Mouse (Mus musculus): ENCODE measurements around the gene Olfr558. TPM values are rescaled to one million over a fixed set of nuclear protein-coding genes. Genes with fewer than 3 reads are reported as not detected.
A peak's percentile ranks its signal among the peaks of the same experiment; 100 is the strongest.

The Olfr558 gene
- total RNA-seq, 2 experiments from 2014 or later = 0.21 to 0.25 TPM

DNA sequence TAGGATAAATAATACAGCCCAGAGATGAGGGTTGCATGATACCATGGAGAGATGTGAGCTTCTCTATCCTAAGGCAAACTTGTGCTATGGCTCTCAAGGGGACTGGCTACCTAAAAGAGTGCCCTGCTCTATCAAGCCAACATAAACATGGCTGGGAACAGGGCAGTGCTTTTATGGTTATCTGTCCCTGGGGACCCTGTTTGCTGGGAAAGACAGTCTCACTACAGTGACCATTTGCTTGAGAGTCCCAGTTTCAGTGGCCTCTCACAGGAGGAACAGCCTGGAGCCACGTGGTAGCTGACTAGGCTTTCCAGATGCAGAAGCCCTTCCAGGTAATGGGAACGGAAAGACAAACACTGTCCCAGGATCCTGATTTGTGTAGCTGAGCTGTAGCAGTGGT, 35.7 kb downstream of the Olfr558 start:
- intact Hi-C loops (cut with DNase I) = no loop called here
- H3K27ac ChIP-seq = no peak overlapping the region
- no peak for DNase-seq (ENCODE audit: extremely low spot score in 1 of 2, low spot score in 2 of 2)
- no peak overlapping the region for H3K4me3 ChIP-seq
- no peak for TF ChIP-seq CTCF (IDR thresholded peaks at IDR 0.05)

DNA sequence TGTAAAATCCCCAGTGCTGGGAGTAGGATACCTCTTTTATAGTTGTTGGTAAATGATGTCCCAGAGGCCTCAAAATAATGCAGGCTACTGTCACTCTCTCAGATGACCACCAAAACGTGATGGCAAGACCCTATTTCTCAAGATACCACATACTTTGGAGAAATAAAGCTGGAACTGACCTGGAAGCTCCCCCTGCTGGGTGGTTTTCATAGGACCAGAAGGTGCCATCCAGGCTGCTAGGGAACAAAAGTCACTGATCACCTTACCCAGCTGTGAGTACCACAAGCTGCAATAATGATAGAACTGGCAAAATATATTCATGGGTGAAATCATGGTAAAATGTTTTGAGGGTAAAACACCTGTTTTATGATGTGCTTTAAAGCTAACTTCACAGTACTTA, 50.1 kb downstream of the Olfr558 start:
- no peak for DNase-seq (ENCODE audit: extremely low spot score in 1 of 2, low spot score in 2 of 2)
- no peak overlapping the region for H3K4me3 ChIP-seq
- intact Hi-C loops (cut with DNase I) = no loop called here
- TF ChIP-seq CTCF (IDR thresholded peaks at IDR 0.05) = peak; percentile 29
- no peak overlapping the region for H3K27ac ChIP-seq

DNA sequence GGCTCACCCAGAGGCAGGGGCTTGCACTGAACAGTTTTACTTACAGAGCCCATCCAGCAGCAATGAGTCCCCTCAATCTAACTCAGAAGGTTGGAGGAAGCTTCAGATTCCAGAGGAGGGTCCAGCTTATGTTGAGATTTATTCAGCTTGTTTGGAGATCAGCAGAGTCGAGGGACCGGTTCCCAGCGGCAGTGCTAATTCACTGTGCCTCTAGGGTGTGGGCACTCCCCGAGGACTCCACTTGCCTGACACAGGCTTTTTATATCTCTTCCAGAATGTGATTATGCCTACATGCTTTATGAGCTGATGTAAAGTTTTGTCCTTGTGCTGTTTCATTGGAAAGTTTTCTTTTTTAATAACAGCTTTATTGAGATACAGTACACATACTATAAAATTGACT, 57.3 kb downstream of the Olfr558 start, which contains the start of the genes Olfr560 and Olfr78:
Gene Olfr560 (minus strand): TSS at position 101 of the 400 bp plus-strand sequence.
Gene Olfr78 (minus strand): TSS at position 206 of the 400 bp plus-strand sequence.
- no peak for TF ChIP-seq CTCF (IDR thresholded peaks at IDR 0.05)
- Histone ChIP-seq H3K4me3 (no peak within 1 kb of the TSS), H3K27ac (no peak within 1 kb of the TSS)
- no peak for DNase-seq (ENCODE audit: extremely low spot score in 1 of 2, low spot score in 2 of 2)
- intact Hi-C loops (cut with DNase I) = no loop called here

Other genes with a start within 250 kb of the Olfr558 start
- not detected for gene Olfr543, start 220.5 kb upstream of the Olfr558 start, total RNA-seq (2021)
- gene Olfr544, start 213.9 kb upstream of the Olfr558 start, total RNA-seq (2021) = not detected
- not detected for gene Olfr545, start 202.6 kb upstream of the Olfr558 start, total RNA-seq (2021)
- not detected for gene Olfr547, start 167.5 kb upstream of the Olfr558 start, total RNA-seq (2021)
- gene Olfr548-ps1, start 161.3 kb upstream of the Olfr558 start, total RNA-seq (2021) = not detected
- not detected for gene Olfr549, start 152.3 kb upstream of the Olfr558 start, total RNA-seq (2021)
- gene Trim21, start 136.7 kb upstream of the Olfr558 start, total RNA-seq (2021) = 1 to 10 TPM; 2.7 to 4.0 TPM
- gene Olfr550, start 130.8 kb upstream of the Olfr558 start, total RNA-seq (2021) = under 1 TPM; 0.25 to 0.42 TPM
- gene Olfr551, start 110.3 kb upstream of the Olfr558 start, total RNA-seq (2021) = not detected
- gene Olfr552, start 104.4 kb upstream of the Olfr558 start, total RNA-seq (2021) = under 1 TPM in 1 of 2 experiments, not detected in 1; 0.07 TPM
- not detected for gene Olfr553, start 84.0 kb upstream of the Olfr558 start, total RNA-seq (2021)
- not detected for gene Olfr554, start 63.8 kb upstream of the Olfr558 start, total RNA-seq (2021)
- not detected for gene Olfr555, start 43.4 kb upstream of the Olfr558 start, total RNA-seq (2021)
- gene Olfr556, start 37.3 kb upstream of the Olfr558 start, total RNA-seq (2021) = not detected
- gene Trim68, start 14.9 kb upstream of the Olfr558 start, total RNA-seq (2021) = 1 to 10 TPM; 4.9 to 6.2 TPM
- gene Olfr557, start 6.3 kb upstream of the Olfr558 start, total RNA-seq (2021) = under 1 TPM in 1 of 2 experiments, not detected in 1; 0.21 TPM
- gene Olfr33, start 16.9 kb downstream of the Olfr558 start, total RNA-seq (2021) = not detected
- not detected for gene Olfr559, start 25.3 kb downstream of the Olfr558 start, total RNA-seq (2021)
- gene Olfr560, start 57.2 kb downstream of the Olfr558 start, total RNA-seq (2021) = under 1 TPM in 1 of 2 experiments, not detected in 1; 0.16 TPM
- gene Olfr78, start 57.3 kb downstream of the Olfr558 start, total RNA-seq (2021) = 1 to 10 TPM in 1 of 2 experiments, under 1 TPM in 1; 0.88 to 1.0 TPM
- not detected for gene Olfr561, start 69.0 kb downstream of the Olfr558 start, total RNA-seq (2021)
- gene Olfr564, start 101.3 kb downstream of the Olfr558 start, total RNA-seq (2021) = not detected
- gene Olfr566, start 156.6 kb downstream of the Olfr558 start, total RNA-seq (2021) = not detected
- not detected for gene Olfr568, start 174.9 kb downstream of the Olfr558 start, total RNA-seq (2021)
- not detected for gene Olfr569, start 188.7 kb downstream of the Olfr558 start, total RNA-seq (2021)
- not detected for gene Olfr570, start 192.4 kb downstream of the Olfr558 start, total RNA-seq (2021)
- gene Olfr571, start 215.3 kb downstream of the Olfr558 start, total RNA-seq (2021) = not detected
- gene Olfr572, start 222.2 kb downstream of the Olfr558 start, total RNA-seq (2021) = not detected
- gene Olfr573-ps1, start 240.4 kb downstream of the Olfr558 start, total RNA-seq (2021) = not detected
- not detected for gene Olfr574, start 246.3 kb downstream of the Olfr558 start, total RNA-seq (2021)